Mouse (Mus musculus): Measurements from ENCODE around the gene Shq1.

DNA sequence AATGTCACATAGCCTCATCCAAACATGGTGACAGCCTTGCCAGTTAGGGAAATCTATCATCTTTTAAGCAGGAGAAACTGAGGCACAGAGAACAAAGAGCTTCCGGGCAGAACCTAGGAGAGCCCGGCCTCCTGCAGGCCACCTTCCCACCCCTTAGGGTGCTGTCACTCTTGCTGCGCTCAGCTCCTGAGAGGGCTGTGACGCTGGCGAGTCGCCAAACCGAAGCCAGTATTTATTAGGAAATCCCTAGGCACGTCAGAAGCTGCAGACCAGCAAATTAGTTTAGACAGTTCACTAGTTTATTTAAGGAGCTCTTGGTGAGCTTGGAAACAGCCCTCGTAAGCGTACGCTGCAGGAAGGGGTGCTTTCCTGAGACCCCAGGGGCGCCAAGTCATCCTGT is 151.1 kb downstream of the Shq1 start:
- TF ChIP-seq POLR2A (IDR thresholded peaks at IDR 0.05; ENCODE audit: low read depth, low read length) (no peak), CTCF (IDR thresholded peaks at IDR 0.05; ENCODE audit: borderline replicate concordance, insufficient read depth, low read length) (no peak)
